Mouse (Mus musculus) layer of hippocampus, adult 6 months (tissue): ENCODE measurements around the gene Atp1b3. TPM values are rescaled to one million over a fixed set of nuclear protein-coding genes. Genes with fewer than 3 reads are reported as not detected.

Experiments
- long read RNA-seq, 2 experiments: library from polyadenylated mRNA; unstranded; transcript quantifications; one replicate each; pipeline ENCODE4 v2.0.0; 2019 to 2020
- polyA plus RNA-seq: library from polyadenylated mRNA; unstranded; fragments of <200 nt; fragmentation: Nextera tagmentation; gene quantifications from 2 replicates; pipeline ENCODE4 v1.2.3, GENCODE M21; 2021

Gene Atp1b3
- 69.7 and 76.8 TPM in 2 replicates for polyA plus RNA-seq
- long read RNA-seq, experiment 1, transcript Atp1b3-201 (7 exons, 1,994 nt) = major isoform, 86 of 105 reads
- long read RNA-seq, experiment 1, partial matches to known transcripts = 10 of 105 reads
- long read RNA-seq, experiment 1, other reads (novel, unspliced or antisense) = 9 of 105 reads
- long read RNA-seq, experiment 2, transcript Atp1b3-201 (7 exons, 1,994 nt) = major isoform, 239 of 258 reads
- long read RNA-seq, experiment 2, partial matches to known transcripts = 3 of 258 reads
- long read RNA-seq, experiment 2, other reads (novel, unspliced or antisense) = 16 of 258 reads

GRCm38 (mm10) chr9:96364141-96364838 lies at the start of gene Atp1b3:
Gene Atp1b3, minus strand, starts transcription at chr9:96364442.

Other genes starting within 250 kb of the Atp1b3 start
- gene Gk5, start 245.1 kb downstream of the Atp1b3 start, polyA plus RNA-seq = 0.70 and 0.89 TPM in 2 replicates
- gene Tfdp2, start 168.2 kb downstream of the Atp1b3 start, polyA plus RNA-seq = 32.0 and 32.8 TPM in 2 replicates
- gene Rnf7, start 114.2 kb upstream of the Atp1b3 start, polyA plus RNA-seq = 267 and 268 TPM in 2 replicates
- gene Gm28729, start 160.8 kb upstream of the Atp1b3 start, polyA plus RNA-seq = 0.24 and 0.93 TPM in 2 replicates